Mouse (Mus musculus): ENCODE measurements around the gene Kmt2c. TPM values are rescaled to one million over a fixed set of nuclear protein-coding genes. Genes with fewer than 3 reads are reported as not detected.

Kmt2c gene
- total and polyA plus RNA-seq, 2 experiments, result 5.1 to 20.1 TPM

DNA sequence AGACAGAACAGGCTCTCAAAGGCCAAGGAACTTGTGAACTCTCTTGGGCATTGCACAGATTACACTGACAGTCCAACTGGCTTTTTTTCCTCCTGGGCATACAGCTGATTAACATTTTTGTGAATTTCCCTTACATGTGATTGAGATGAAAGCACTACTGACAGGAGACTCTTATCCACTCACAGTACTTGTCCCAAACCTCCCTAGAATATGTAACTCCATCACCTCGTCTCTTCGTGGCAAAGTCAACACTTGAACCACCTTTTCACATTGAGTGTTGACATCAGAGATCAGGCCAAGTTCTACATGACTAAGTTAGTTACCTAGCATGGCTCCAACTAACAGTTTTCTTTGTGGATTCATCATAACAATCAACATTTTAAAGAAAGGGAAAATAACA, 45.9 kb downstream of the Kmt2c start:
- H3K36me3 ChIP-seq (ENCODE audit: control insufficient read depth, insufficient read depth, low read length), result no peaks in the 10 kb centered on the region

DNA sequence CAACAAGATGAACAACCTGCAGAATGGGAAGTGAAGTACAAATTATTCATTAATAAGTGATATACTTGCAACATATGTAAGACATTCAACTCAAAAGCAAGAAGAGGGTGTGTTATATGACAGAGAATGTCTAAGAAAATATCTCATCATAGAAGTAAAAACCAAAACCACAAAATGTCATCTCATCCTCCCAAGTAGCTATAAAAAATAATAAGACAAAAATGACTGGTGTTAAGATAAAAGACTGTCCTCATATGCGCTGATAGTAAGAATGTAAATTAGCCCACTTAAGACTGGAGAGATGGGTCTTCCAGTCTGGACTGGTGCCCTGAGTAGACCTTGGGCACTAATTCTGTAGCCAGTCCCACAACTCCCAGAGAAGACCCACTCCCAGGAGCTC, 61.1 kb downstream of the Kmt2c start:
- Histone ChIP-seq H3K4me1 (ENCODE audit: control insufficient read depth, insufficient read depth, low read length) (no peaks in the 10 kb centered on the region), H3K79me2 (ENCODE audit: control insufficient read depth, insufficient read depth, low read length) (peaks cover 4% of the 10 kb centered on the region; the same call in 1 of the 2 replicates), H3K9ac (ENCODE audit: low read depth, low read length) (no peak overlapping the region), H3K4me3 (ENCODE audit: insufficient read depth, low read depth, low read length) (no peak overlapping the region), H3K27ac (replicated peaks; ENCODE audit: insufficient read depth, low read depth, low read length) (no peak overlapping the region), H3K27me3 (ENCODE audit: control insufficient read depth, insufficient read depth, low read length) (no peaks in the 10 kb centered on the region), H3K36me3 (ENCODE audit: control insufficient read depth, insufficient read depth, low read length) (no peaks in the 10 kb centered on the region)
- DNase-seq (ENCODE audit: extremely low read depth, low read depth, low spot score), result no peak
- TF ChIP-seq CTCF (IDR thresholded peaks at IDR 0.05; ENCODE audit: low read depth, low read length), result no peak
- no peak for TF ChIP-seq POLR2A (IDR thresholded peaks at IDR 0.05; ENCODE audit: extremely low read depth, insufficient read depth, low read length)
- 90% methylated on average over 1 of the region's 1 CpGs for WGBS

More for the DNA sequence above, 45.9 kb downstream of the Kmt2c start:
- Histone ChIP-seq H3K27ac (replicated peaks; ENCODE audit: insufficient read depth, low read depth, low read length) (no peak overlapping the region), H3K79me2 (ENCODE audit: control insufficient read depth, insufficient read depth, low read length) (peaks cover 34% of the 10 kb centered on the region; the same call in 1 of the 2 replicates), H3K4me3 (ENCODE audit: insufficient read depth, low read depth, low read length) (no peak overlapping the region), H3K27me3 (ENCODE audit: control insufficient read depth, insufficient read depth, low read length) (no peaks in the 10 kb centered on the region), H3K9ac (ENCODE audit: low read depth, low read length) (no peak overlapping the region), H3K4me1 (ENCODE audit: control insufficient read depth, insufficient read depth, low read length) (peaks cover 2% of the 10 kb centered on the region)
- no peak for TF ChIP-seq CTCF (IDR thresholded peaks at IDR 0.05; ENCODE audit: low read depth, low read length)
- no peak for TF ChIP-seq POLR2A (IDR thresholded peaks at IDR 0.05; ENCODE audit: extremely low read depth, insufficient read depth, low read length)
- no peak for DNase-seq (ENCODE audit: extremely low read depth, low read depth, low spot score)
- 30% methylated on average over 2 of the region's 2 CpGs for WGBS

DNA sequence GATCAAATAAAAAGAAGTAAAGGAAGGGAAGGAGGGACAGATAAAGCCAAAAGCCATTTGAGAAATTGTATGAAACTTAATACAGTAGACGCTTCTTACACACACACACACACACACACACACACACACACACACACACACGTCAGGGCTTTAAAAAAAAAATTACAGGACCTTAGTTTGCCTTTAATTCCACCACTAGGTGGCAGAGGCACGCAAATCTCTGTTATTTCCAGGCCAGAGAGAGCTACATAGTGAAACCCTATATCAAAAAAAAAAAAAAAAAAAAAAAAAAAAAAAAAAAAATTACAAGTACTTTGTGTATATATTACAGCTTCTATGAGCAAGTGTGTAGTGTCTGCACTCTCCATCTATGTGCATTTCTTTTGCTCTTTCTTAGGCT, 62.5 kb downstream of the Kmt2c start:
- Histone ChIP-seq H3K36me3 (ENCODE audit: control insufficient read depth, insufficient read depth, low read length) (no peaks in the 10 kb centered on the region), H3K4me1 (ENCODE audit: control insufficient read depth, insufficient read depth, low read length) (no peaks in the 10 kb centered on the region), H3K79me2 (ENCODE audit: control insufficient read depth, insufficient read depth, low read length) (peaks cover 3% of the 10 kb centered on the region; the same call in 1 of the 2 replicates), H3K27me3 (ENCODE audit: control insufficient read depth, insufficient read depth, low read length) (no peaks in the 10 kb centered on the region), H3K4me3 (ENCODE audit: insufficient read depth, low read depth, low read length) (no peak overlapping the region), H3K27ac (replicated peaks; ENCODE audit: insufficient read depth, low read depth, low read length) (no peak overlapping the region), H3K9ac (ENCODE audit: low read depth, low read length) (no peak overlapping the region)
- DNase-seq (ENCODE audit: extremely low read depth, low read depth, low spot score), result peak; percentile 58
- WGBS, result 13% methylated on average over 3 of the region's 3 CpGs
- TF ChIP-seq POLR2A (IDR thresholded peaks at IDR 0.05; ENCODE audit: extremely low read depth, insufficient read depth, low read length), result no peak
- TF ChIP-seq CTCF (IDR thresholded peaks at IDR 0.05; ENCODE audit: low read depth, low read length), result 0 out of 2 replicates have a peak, but pooled peaks have one; percentile 4

DNA sequence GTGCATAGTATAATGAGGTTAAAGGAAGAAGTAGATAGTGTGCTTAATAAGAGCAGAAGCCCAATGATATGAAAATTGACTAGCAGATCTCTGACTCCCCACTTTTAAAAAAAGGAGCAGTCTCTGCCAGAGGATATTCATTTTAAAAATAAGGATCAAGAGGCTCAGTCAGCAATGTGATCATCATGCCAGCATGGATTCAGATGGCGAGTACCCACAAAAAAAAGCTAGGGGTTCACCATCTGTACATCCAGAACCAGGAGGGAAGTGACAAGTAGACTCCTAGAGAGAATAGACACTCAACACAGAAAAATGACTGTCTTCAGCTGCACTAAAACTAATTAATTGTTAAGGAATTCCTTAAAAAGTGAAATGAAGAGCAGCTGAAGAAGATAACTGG, 76.0 kb downstream of the Kmt2c start:
- H3K4me1 ChIP-seq (ENCODE audit: control insufficient read depth, insufficient read depth, low read length), result peaks cover 4% of the 10 kb centered on the region; the same call in 1 of the 2 replicates
- H3K79me2 ChIP-seq (ENCODE audit: control insufficient read depth, insufficient read depth, low read length), result peaks cover 9% of the 10 kb centered on the region; the same call in 1 of the 2 replicates
- H3K27me3 ChIP-seq (ENCODE audit: control insufficient read depth, insufficient read depth, low read length), result no peaks in the 10 kb centered on the region
- TF ChIP-seq CTCF (IDR thresholded peaks at IDR 0.05; ENCODE audit: low read depth, low read length) (no peak), POLR2A (IDR thresholded peaks at IDR 0.05; ENCODE audit: extremely low read depth, insufficient read depth, low read length) (no peak)
- H3K36me3 ChIP-seq (ENCODE audit: control insufficient read depth, insufficient read depth, low read length), result no peaks in the 10 kb centered on the region
- DNase-seq (ENCODE audit: extremely low read depth, low read depth, low spot score), result no peak
- 70% methylated on average over 1 of the region's 1 CpGs for WGBS
- H3K4me3 ChIP-seq (ENCODE audit: insufficient read depth, low read depth, low read length), result no peak overlapping the region
- H3K27ac ChIP-seq (replicated peaks; ENCODE audit: insufficient read depth, low read depth, low read length), result no peak overlapping the region
- no peak overlapping the region for H3K9ac ChIP-seq (ENCODE audit: low read depth, low read length)

DNA sequence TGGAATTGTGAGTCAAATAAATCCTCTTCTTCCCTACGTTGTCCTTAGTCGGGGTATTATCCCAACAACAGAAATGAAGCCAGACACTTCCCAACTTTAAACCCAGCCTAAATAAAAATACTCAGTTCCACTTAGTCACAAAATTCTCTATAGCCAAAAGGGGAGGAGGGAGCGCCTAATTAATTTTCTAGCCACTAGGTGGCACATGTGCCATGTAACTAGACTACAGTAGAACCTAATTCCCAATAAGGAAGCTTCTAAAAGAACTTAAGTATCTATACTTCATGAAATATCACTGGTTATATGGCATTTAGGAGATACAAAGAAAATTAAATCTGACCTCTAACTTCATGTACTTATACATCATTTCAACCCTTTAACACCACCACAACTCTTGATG, 78.0 kb downstream of the Kmt2c start:
- H3K9ac ChIP-seq (ENCODE audit: low read depth, low read length), result no peak overlapping the region
- H3K36me3 ChIP-seq (ENCODE audit: control insufficient read depth, insufficient read depth, low read length), result no peaks in the 10 kb centered on the region
- H3K27ac ChIP-seq (replicated peaks; ENCODE audit: insufficient read depth, low read depth, low read length), result no peak overlapping the region
- peaks cover 10% of the 10 kb centered on the region; the same call in 1 of the 2 replicates for H3K79me2 ChIP-seq (ENCODE audit: control insufficient read depth, insufficient read depth, low read length)
- peak; percentile 49 for DNase-seq (ENCODE audit: extremely low read depth, low read depth, low spot score)
- H3K27me3 ChIP-seq (ENCODE audit: control insufficient read depth, insufficient read depth, low read length), result no peaks in the 10 kb centered on the region
- peaks cover 2% of the 10 kb centered on the region; the same call in 1 of the 2 replicates for H3K4me1 ChIP-seq (ENCODE audit: control insufficient read depth, insufficient read depth, low read length)
- WGBS, result 30% methylated on average over 3 of the region's 3 CpGs
- no peak overlapping the region for H3K4me3 ChIP-seq (ENCODE audit: insufficient read depth, low read depth, low read length)
- peak; percentile 38; the same call in 1 of the 2 replicates for TF ChIP-seq CTCF (IDR thresholded peaks at IDR 0.05; ENCODE audit: low read depth, low read length)
- no peak for TF ChIP-seq POLR2A (IDR thresholded peaks at IDR 0.05; ENCODE audit: extremely low read depth, insufficient read depth, low read length)

DNA sequence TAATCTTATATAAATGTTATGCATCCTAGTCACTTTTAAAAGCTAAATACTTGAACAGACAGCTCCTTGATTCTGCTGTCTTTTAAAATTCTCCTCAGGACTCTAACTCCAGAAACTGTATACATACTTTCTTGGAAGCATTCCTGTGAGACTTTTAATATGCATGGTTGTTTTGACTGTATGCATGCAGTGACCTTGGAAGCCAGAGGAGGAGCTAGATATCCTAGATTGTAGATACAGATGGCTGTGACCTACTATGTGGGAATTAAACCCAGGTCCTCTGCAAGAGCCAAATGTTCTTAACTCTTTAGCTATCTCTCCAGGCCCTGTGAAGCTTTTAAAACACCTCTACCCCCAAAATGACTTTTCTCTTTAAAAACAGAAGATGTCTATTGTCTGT, 83.2 kb downstream of the Kmt2c start:
- peaks cover 8% of the 10 kb centered on the region for H3K36me3 ChIP-seq (ENCODE audit: control insufficient read depth, insufficient read depth, low read length)
- H3K79me2 ChIP-seq (ENCODE audit: control insufficient read depth, insufficient read depth, low read length), result peaks cover 5% of the 10 kb centered on the region; the same call in 1 of the 2 replicates
- TF ChIP-seq POLR2A (IDR thresholded peaks at IDR 0.05; ENCODE audit: extremely low read depth, insufficient read depth, low read length) (no peak), CTCF (IDR thresholded peaks at IDR 0.05; ENCODE audit: low read depth, low read length) (no peak)
- no peaks in the 10 kb centered on the region; the same call in 1 of the 2 replicates for H3K4me1 ChIP-seq (ENCODE audit: control insufficient read depth, insufficient read depth, low read length)
- H3K9ac ChIP-seq (ENCODE audit: low read depth, low read length), result no peak overlapping the region
- no peaks in the 10 kb centered on the region for H3K27me3 ChIP-seq (ENCODE audit: control insufficient read depth, insufficient read depth, low read length)
- no peak for DNase-seq (ENCODE audit: extremely low read depth, low read depth, low spot score)
- no peak overlapping the region for H3K4me3 ChIP-seq (ENCODE audit: insufficient read depth, low read depth, low read length)
- no peak overlapping the region for H3K27ac ChIP-seq (replicated peaks; ENCODE audit: insufficient read depth, low read depth, low read length)
